Mouse (Mus musculus) embryonic stem cell, embryonic (primary cell): ENCODE measurements around the gene Slco2a1.

Experiments
- CTCF ChIA-PET, 4 experiments: fragments of 300-600 bp in 2 of 4; fragments of 350-600 bp in 2 of 4; sonication (Branson Sonifier 250); formaldehyde crosslinking; loops; one replicate each; lab custom pipeline; 2022; ENCODE audit warnings: inconsistent platforms in 2 of 4; lab: Charles Lee
- POLR2A ChIA-PET, 4 experiments: fragments of 300-600 bp in 2 of 4; fragments of 350-600 bp in 2 of 4; sonication (Branson Sonifier 250); formaldehyde crosslinking; loops; one replicate each; lab custom pipeline; 2022; ENCODE audit warnings: antibody characterized with exemption in 4 of 4, inconsistent platforms in 1 of 4; lab: Charles Lee

Slco2a1 gene

GRCm38 (mm10) chr9:102977791-102978492, 10.6 kb upstream of the Slco2a1 start:
- ChIA-PET POLR2A (no interaction called here), CTCF (no interaction called here)

GRCm38 (mm10) chr9:102979011-102979700, 9.4 kb upstream of the Slco2a1 start:
- POLR2A ChIA-PET: no interaction called here
- CTCF ChIA-PET: interaction anchor here in 1 of 4 experiments (1.1 kb wide), 1 partner anchor 34 kb away, joined by 3 read pairs; no protein-coding TSS in a partner anchor

GRCm38 (mm10) chr9:102979956-102980355, 8.6 kb upstream of the Slco2a1 start:
- POLR2A ChIA-PET: interaction anchor here in 2 of 4 experiments (0.7 to 0.9 kb wide), 2 partner anchors 13 to 20 kb away, joined by 3 read pairs; no protein-coding TSS in a partner anchor
- CTCF ChIA-PET: interaction anchor here in 1 of 4 experiments (1.1 kb wide), 1 partner anchor 33 kb away, joined by 3 read pairs; no protein-coding TSS in a partner anchor

- POLR2A ChIA-PET: interaction anchor here in 2 of 4 experiments (0.7 to 0.9 kb wide), 2 partner anchors 13 to 20 kb away, joined by 3 read pairs; no protein-coding TSS in a partner anchor
- CTCF ChIA-PET: interaction anchor here in 1 of 4 experiments (0.5 kb wide), 1 partner anchor 113 kb away, joined by 3 read pairs; no protein-coding TSS in a partner anchor
Observed at GRCm38 (mm10) chr9:102980420-102980819, 8.1 kb upstream of the Slco2a1 start.

GRCm38 (mm10) chr9:102981791-102982190, 6.7 kb upstream of the Slco2a1 start:
- ChIA-PET POLR2A (interaction anchor here in 1 of 4 experiments (1.0 kb wide), 1 partner anchor 20 kb away, joined by 3 read pairs; no protein-coding TSS in a partner anchor), CTCF (no interaction called here)

GRCm38 (mm10) chr9:102982376-102982775, 6.1 kb upstream of the Slco2a1 start:
- CTCF ChIA-PET: interaction anchor here in 2 of 4 experiments (0.6 to 0.7 kb wide), 3 partner anchors 280 to 1183 kb away, joined by 3 read pairs; no protein-coding TSS in a partner anchor
- POLR2A ChIA-PET: interaction anchor here in 1 of 4 experiments (1.1 to 1.8 kb wide), 2 partner anchors 18 to 20 kb away, joined by 3 to 5 read pairs; no protein-coding TSS in a partner anchor

- POLR2A ChIA-PET: interaction anchor here in 1 of 4 experiments (1.0 to 1.2 kb wide), 2 partner anchors 9 to 12 kb away, joined by 3 read pairs; no protein-coding TSS in a partner anchor
- CTCF ChIA-PET: interaction anchor here in 1 of 4 experiments (0.8 kb wide), 1 partner anchor 28 kb away, joined by 3 read pairs; no protein-coding TSS in a partner anchor
Observed at GRCm38 (mm10) chr9:102985111-102985510, 3.4 kb upstream of the Slco2a1 start.

- POLR2A ChIA-PET: interaction anchor here in 1 of 4 experiments (1.2 kb wide), 1 partner anchor 9 kb away, joined by 3 read pairs; no protein-coding TSS in a partner anchor
Observed at GRCm38 (mm10) chr9:102985939-102986338, 2.6 kb upstream of the Slco2a1 start.

GRCm38 (mm10) chr9:102990306-102991133, 2.0 kb downstream of the Slco2a1 start:
- ChIA-PET CTCF (interaction anchor here (0.5 to 1.7 kb wide), 13 partner anchors 9 to 123 kb away, joined by 3 to 6 read pairs (median 4); no protein-coding TSS in a partner anchor), POLR2A (interaction anchor here (0.5 to 2.8 kb wide), 12 partner anchors 9 to 297 kb away, joined by 3 to 9 read pairs (median 4); no protein-coding TSS in a partner anchor)

More at GRCm38 (mm10) chr9:102985939-102986338, 2.6 kb upstream of the Slco2a1 start:
- CTCF ChIA-PET: interaction anchor here in 1 of 4 experiments (0.8 kb wide), 1 partner anchor 28 kb away, joined by 3 read pairs; no protein-coding TSS in a partner anchor

- CTCF ChIA-PET: interaction anchor here (0.5 to 1.7 kb wide), 12 partner anchors 9 to 124 kb away, joined by 3 to 6 read pairs (median 4); no protein-coding TSS in a partner anchor
- POLR2A ChIA-PET: interaction anchor here (0.5 to 2.8 kb wide), 9 partner anchors 9 to 776 kb away, joined by 3 to 9 read pairs (median 4); no protein-coding TSS in a partner anchor
Observed at GRCm38 (mm10) chr9:102991134-102991406, 2.6 kb downstream of the Slco2a1 start.

GRCm38 (mm10) chr9:102992877-102993276, 4.4 kb downstream of the Slco2a1 start:
- ChIA-PET POLR2A (interaction anchor here in 1 of 4 experiments (0.9 kb wide), 1 partner anchor 13 kb away, joined by 3 read pairs; no protein-coding TSS in a partner anchor), CTCF (no interaction called here)

GRCm38 (mm10) chr9:102993764-102994163, 5.3 kb downstream of the Slco2a1 start:
- ChIA-PET CTCF (interaction anchor here in 1 of 4 experiments (1.1 kb wide), 1 partner anchor 20 kb away, joined by 3 read pairs; no protein-coding TSS in a partner anchor), POLR2A (interaction anchor here in 2 of 4 experiments (0.5 to 0.9 kb wide), 2 partner anchors 14 to 37 kb away, joined by 3 to 6 read pairs; no protein-coding TSS in a partner anchor)

GRCm38 (mm10) chr9:102995800-102996635, 7.5 kb downstream of the Slco2a1 start:
- CTCF ChIA-PET: interaction anchor here in 2 of 4 experiments (1.1 to 1.2 kb wide), 2 partner anchors 17 kb away, joined by 3 to 4 read pairs; no protein-coding TSS in a partner anchor
- POLR2A ChIA-PET: interaction anchor here in 2 of 4 experiments (1.4 to 1.9 kb wide), 3 partner anchors 11 to 34 kb away, joined by 3 to 4 read pairs (median 3); no protein-coding TSS in a partner anchor

- ChIA-PET POLR2A (interaction anchor here (0.7 to 2.3 kb wide), 20 partner anchors 8 to 311 kb away, joined by 3 to 9 read pairs (median 4); no protein-coding TSS in a partner anchor), CTCF (interaction anchor here in 2 of 4 experiments (0.6 to 2.0 kb wide), 5 partner anchors 10 to 1074 kb away, joined by 3 to 8 read pairs (median 4); no protein-coding TSS in a partner anchor)
Observed at GRCm38 (mm10) chr9:103000384-103000783, 11.9 kb downstream of the Slco2a1 start.

GRCm38 (mm10) chr9:103004343-103004742, 15.8 kb downstream of the Slco2a1 start:
- POLR2A ChIA-PET: interaction anchor here in 3 of 4 experiments (0.5 to 1.7 kb wide), 6 partner anchors 9 to 1906 kb away, joined by 3 to 8 read pairs (median 4); no protein-coding TSS in a partner anchor
- CTCF ChIA-PET: interaction anchor here in 2 of 4 experiments (0.7 to 2.4 kb wide), 2 partner anchors 9 to 66 kb away, joined by 3 to 11 read pairs; no protein-coding TSS in a partner anchor

- ChIA-PET POLR2A (interaction anchor here in 3 of 4 experiments (0.6 to 1.4 kb wide), 5 partner anchors 12 to 281 kb away, joined by 3 to 4 read pairs (median 3); no protein-coding TSS in a partner anchor), CTCF (interaction anchor here in 1 of 4 experiments (0.6 kb wide), 1 partner anchor 60 kb away, joined by 3 read pairs; no protein-coding TSS in a partner anchor)
Observed at GRCm38 (mm10) chr9:103007699-103008078, 19.2 kb downstream of the Slco2a1 start.
